Mouse (Mus musculus): Measurements from ENCODE around the gene Trim27. TPM values are rescaled to one million over a fixed set of nuclear protein-coding genes. Genes with fewer than 3 reads are reported as not detected.

Gene Trim27
- polyA plus RNA-seq, 1 experiment from 2014 or later = 108 TPM

GRCm38 (mm10) chr13:21180551-21181530, 1.6 kb downstream of the Trim27 start:
- Histone ChIP-seq H3K9ac (ENCODE audit: low read length) (peak overlapping the region; percentile 89), H3K4me2 (ENCODE audit: low read depth, low read length) (peak overlapping the region; percentile 91), H3K36me3 (ENCODE audit: control insufficient read depth, insufficient read depth, low read length) (peaks cover 16% of the 10 kb centered on the region), H3K27ac (ENCODE audit: low read length) (peak overlapping the region; percentile 94), H3K27me3 (ENCODE audit: control insufficient read depth, insufficient read depth, low read depth, low read length) (no peaks in the 10 kb centered on the region), H3K4me1 (replicated peaks; ENCODE audit: control insufficient read depth, insufficient read depth, low read length) (peaks cover 22% of the 10 kb centered on the region), H3K9me3 (ENCODE audit: control insufficient read depth, low read length) (no peaks in the 10 kb centered on the region), H3K4me3 (ENCODE audit: low read length) (peak overlapping the region; percentile 100)
- under 1% methylated on average over 66 of the region's 71 CpGs for WGBS
- ATAC-seq (ENCODE audit: low read depth) = peak; percentile 26

- no peaks in the 10 kb centered on the region for H3K27me3 ChIP-seq (ENCODE audit: control insufficient read depth, insufficient read depth, low read depth, low read length)
- no peaks in the 10 kb centered on the region for H3K9me3 ChIP-seq (ENCODE audit: control insufficient read depth, low read length)
- 53% methylated on average over 7 of the region's 7 CpGs for whole genome bisulfite sequencing
- peaks cover 16% of the 10 kb centered on the region for H3K36me3 ChIP-seq (ENCODE audit: control insufficient read depth, insufficient read depth, low read length)
- peaks cover 22% of the 10 kb centered on the region for H3K4me1 ChIP-seq (replicated peaks; ENCODE audit: control insufficient read depth, insufficient read depth, low read length)
- peak overlapping the region; percentile 57 for H3K9ac ChIP-seq (ENCODE audit: low read length)
- peak overlapping the region; percentile 91 for H3K4me2 ChIP-seq (ENCODE audit: low read depth, low read length)
- no peak for ATAC-seq (ENCODE audit: low read depth)
- H3K27ac ChIP-seq (ENCODE audit: low read length) = no peak overlapping the region
- peak overlapping the region; percentile 100 for H3K4me3 ChIP-seq (ENCODE audit: low read length)
Observed at GRCm38 (mm10) chr13:21181996-21182395, 2.8 kb downstream of the Trim27 start.

GRCm38 (mm10) chr13:21183066-21183465, 3.8 kb downstream of the Trim27 start:
- H3K9me3 ChIP-seq (ENCODE audit: control insufficient read depth, low read length) = no peaks in the 10 kb centered on the region
- peaks cover 23% of the 10 kb centered on the region for H3K36me3 ChIP-seq (ENCODE audit: control insufficient read depth, insufficient read depth, low read length)
- 90% methylated on average over 6 of the region's 6 CpGs for WGBS

GRCm38 (mm10) chr13:21183661-21184060, 4.4 kb downstream of the Trim27 start:
- no peak overlapping the region for H3K4me3 ChIP-seq (ENCODE audit: low read length)
- H3K36me3 ChIP-seq (ENCODE audit: control insufficient read depth, insufficient read depth, low read length) = peaks cover 27% of the 10 kb centered on the region
- H3K9me3 ChIP-seq (ENCODE audit: control insufficient read depth, low read length) = no peaks in the 10 kb centered on the region
- peaks cover 16% of the 10 kb centered on the region for H3K4me1 ChIP-seq (replicated peaks; ENCODE audit: control insufficient read depth, insufficient read depth, low read length)
- H3K4me2 ChIP-seq (ENCODE audit: low read depth, low read length) = no peak overlapping the region
- H3K27ac ChIP-seq (ENCODE audit: low read length) = no peak overlapping the region
- H3K27me3 ChIP-seq (ENCODE audit: control insufficient read depth, insufficient read depth, low read depth, low read length) = no peaks in the 10 kb centered on the region
- ATAC-seq (ENCODE audit: low read depth) = no peak
- H3K9ac ChIP-seq (ENCODE audit: low read length) = no peak overlapping the region
- 79% methylated on average over 7 of the region's 7 CpGs for WGBS

More at GRCm38 (mm10) chr13:21183066-21183465, 3.8 kb downstream of the Trim27 start:
- peaks cover 20% of the 10 kb centered on the region for H3K4me1 ChIP-seq (replicated peaks; ENCODE audit: control insufficient read depth, insufficient read depth, low read length)
- H3K9ac ChIP-seq (ENCODE audit: low read length) = no peak overlapping the region
- no peak for ATAC-seq (ENCODE audit: low read depth)
- H3K27me3 ChIP-seq (ENCODE audit: control insufficient read depth, insufficient read depth, low read depth, low read length) = no peaks in the 10 kb centered on the region
- H3K4me3 ChIP-seq (ENCODE audit: low read length) = no peak overlapping the region
- no peak overlapping the region for H3K4me2 ChIP-seq (ENCODE audit: low read depth, low read length)
- H3K27ac ChIP-seq (ENCODE audit: low read length) = no peak overlapping the region

GRCm38 (mm10) chr13:21185521-21185920, 6.3 kb downstream of the Trim27 start:
- Histone ChIP-seq H3K36me3 (ENCODE audit: control insufficient read depth, insufficient read depth, low read length) (peaks cover 44% of the 10 kb centered on the region), H3K9ac (ENCODE audit: low read length) (no peak overlapping the region), H3K27me3 (ENCODE audit: control insufficient read depth, insufficient read depth, low read depth, low read length) (no peaks in the 10 kb centered on the region), H3K4me2 (ENCODE audit: low read depth, low read length) (no peak overlapping the region), H3K4me3 (ENCODE audit: low read length) (no peak overlapping the region), H3K9me3 (ENCODE audit: control insufficient read depth, low read length) (no peaks in the 10 kb centered on the region), H3K27ac (ENCODE audit: low read length) (no peak overlapping the region), H3K4me1 (replicated peaks; ENCODE audit: control insufficient read depth, insufficient read depth, low read length) (peaks cover 10% of the 10 kb centered on the region)
- 83% methylated on average over 4 of the region's 4 CpGs for WGBS
- no peak for ATAC-seq (ENCODE audit: low read depth)

- 76% methylated on average over 10 of the region's 10 CpGs for WGBS
- Histone ChIP-seq H3K4me3 (ENCODE audit: low read length) (no peak overlapping the region), H3K4me2 (ENCODE audit: low read depth, low read length) (no peak overlapping the region), H3K9ac (ENCODE audit: low read length) (no peak overlapping the region), H3K27me3 (ENCODE audit: control insufficient read depth, insufficient read depth, low read depth, low read length) (no peaks in the 10 kb centered on the region), H3K4me1 (replicated peaks; ENCODE audit: control insufficient read depth, insufficient read depth, low read length) (peaks cover 6% of the 10 kb centered on the region), H3K27ac (ENCODE audit: low read length) (no peak overlapping the region), H3K36me3 (ENCODE audit: control insufficient read depth, insufficient read depth, low read length) (peaks cover 32% of the 10 kb centered on the region), H3K9me3 (ENCODE audit: control insufficient read depth, low read length) (no peaks in the 10 kb centered on the region)
- ATAC-seq (ENCODE audit: low read depth) = no peak
Observed at GRCm38 (mm10) chr13:21195406-21196228, 16.4 kb downstream of the Trim27 start.

- no peak overlapping the region for H3K4me2 ChIP-seq (ENCODE audit: low read depth, low read length)
- peaks cover 16% of the 10 kb centered on the region for H3K36me3 ChIP-seq (ENCODE audit: control insufficient read depth, insufficient read depth, low read length)
- no peak overlapping the region for H3K9ac ChIP-seq (ENCODE audit: low read length)
- 79% methylated on average over 5 of the region's 5 CpGs for WGBS
- H3K27ac ChIP-seq (ENCODE audit: low read length) = no peak overlapping the region
- no peaks in the 10 kb centered on the region for H3K9me3 ChIP-seq (ENCODE audit: control insufficient read depth, low read length)
- peaks cover 6% of the 10 kb centered on the region for H3K4me1 ChIP-seq (replicated peaks; ENCODE audit: control insufficient read depth, insufficient read depth, low read length)
- no peak overlapping the region for H3K4me3 ChIP-seq (ENCODE audit: low read length)
- H3K27me3 ChIP-seq (ENCODE audit: control insufficient read depth, insufficient read depth, low read depth, low read length) = no peaks in the 10 kb centered on the region
- ATAC-seq (ENCODE audit: low read depth) = no peak
Observed at GRCm38 (mm10) chr13:21197721-21198120, 18.5 kb downstream of the Trim27 start.

- Histone ChIP-seq H3K9me3 (ENCODE audit: control insufficient read depth, low read length) (no peaks in the 10 kb centered on the region), H3K9ac (ENCODE audit: low read length) (no peak overlapping the region), H3K27ac (ENCODE audit: low read length) (no peak overlapping the region), H3K4me1 (replicated peaks; ENCODE audit: control insufficient read depth, insufficient read depth, low read length) (peaks cover 6% of the 10 kb centered on the region), H3K36me3 (ENCODE audit: control insufficient read depth, insufficient read depth, low read length) (peaks cover 11% of the 10 kb centered on the region), H3K4me2 (ENCODE audit: low read depth, low read length) (no peak overlapping the region), H3K4me3 (ENCODE audit: low read length) (no peak overlapping the region), H3K27me3 (ENCODE audit: control insufficient read depth, insufficient read depth, low read depth, low read length) (no peaks in the 10 kb centered on the region)
- 76% methylated on average over 2 of the region's 2 CpGs for WGBS
- no peak for ATAC-seq (ENCODE audit: low read depth)
Observed at GRCm38 (mm10) chr13:21198313-21198712, 19.1 kb downstream of the Trim27 start.

Data from lung, embryonic 16.5 days (tissue).